Mouse (Mus musculus): Measurements from ENCODE around the gene Dnah2. TPM values are rescaled to one million over a fixed set of nuclear protein-coding genes. Genes with fewer than 3 reads are reported as not detected.

Dnah2 gene
- polyA plus RNA-seq, 1 experiment from 2014 or later, result 4.4 TPM

DNA sequence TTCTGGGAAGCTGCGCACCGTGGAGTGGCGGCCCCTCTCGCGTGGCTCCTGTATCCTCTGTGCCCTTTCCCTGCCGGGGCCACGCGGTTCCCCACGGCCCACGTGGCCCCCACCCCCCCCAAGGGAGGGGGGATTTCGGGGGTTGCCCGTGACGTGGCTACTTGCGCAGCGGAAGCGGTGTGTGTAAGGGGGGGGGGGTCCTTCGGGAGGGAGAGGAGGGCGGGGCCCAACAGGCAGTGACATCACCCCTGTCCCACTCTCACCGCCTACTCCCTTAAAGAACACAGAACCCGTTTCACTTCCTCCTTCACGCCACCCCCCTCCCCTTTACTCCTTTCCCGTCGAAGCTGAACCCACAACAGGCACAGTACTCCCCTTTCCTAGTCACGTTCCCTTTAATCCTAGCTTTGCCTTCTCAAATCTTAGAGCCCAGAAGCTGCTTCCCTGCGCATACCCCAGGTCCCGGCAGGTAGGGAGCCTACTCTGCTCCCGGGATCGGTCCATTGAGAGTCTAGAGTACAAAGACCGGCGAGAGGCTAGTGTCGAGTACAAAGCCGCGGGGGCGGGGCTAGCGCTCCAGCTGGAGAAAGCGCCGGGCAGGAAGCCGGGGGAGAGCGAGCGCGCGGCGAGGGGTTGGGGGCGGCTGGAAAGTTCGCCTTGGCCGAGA lies 139.4 kb downstream of the Dnah2 start:
- under 1% methylated on average over 43 of the region's 46 CpGs for WGBS
- Histone ChIP-seq H3K36me3 (peaks cover 57% of the 10 kb centered on the region), H3K9ac (peak overlapping the region; percentile 91), H3K27me3 (no peaks in the 10 kb centered on the region), H3K4me2 (peak overlapping the region; percentile 97), H3K27ac (peak overlapping the region; percentile 98), H3K4me1 (peaks cover 49% of the 10 kb centered on the region), H3K4me3 (peak overlapping the region; percentile 79), H3K9me3 (no peaks in the 10 kb centered on the region)
- ATAC-seq (ENCODE audit: insufficient number of reproducible peaks, insufficient read depth, low FRiP score, low TSS enrichment, low read depth), result peak; percentile 52

DNA sequence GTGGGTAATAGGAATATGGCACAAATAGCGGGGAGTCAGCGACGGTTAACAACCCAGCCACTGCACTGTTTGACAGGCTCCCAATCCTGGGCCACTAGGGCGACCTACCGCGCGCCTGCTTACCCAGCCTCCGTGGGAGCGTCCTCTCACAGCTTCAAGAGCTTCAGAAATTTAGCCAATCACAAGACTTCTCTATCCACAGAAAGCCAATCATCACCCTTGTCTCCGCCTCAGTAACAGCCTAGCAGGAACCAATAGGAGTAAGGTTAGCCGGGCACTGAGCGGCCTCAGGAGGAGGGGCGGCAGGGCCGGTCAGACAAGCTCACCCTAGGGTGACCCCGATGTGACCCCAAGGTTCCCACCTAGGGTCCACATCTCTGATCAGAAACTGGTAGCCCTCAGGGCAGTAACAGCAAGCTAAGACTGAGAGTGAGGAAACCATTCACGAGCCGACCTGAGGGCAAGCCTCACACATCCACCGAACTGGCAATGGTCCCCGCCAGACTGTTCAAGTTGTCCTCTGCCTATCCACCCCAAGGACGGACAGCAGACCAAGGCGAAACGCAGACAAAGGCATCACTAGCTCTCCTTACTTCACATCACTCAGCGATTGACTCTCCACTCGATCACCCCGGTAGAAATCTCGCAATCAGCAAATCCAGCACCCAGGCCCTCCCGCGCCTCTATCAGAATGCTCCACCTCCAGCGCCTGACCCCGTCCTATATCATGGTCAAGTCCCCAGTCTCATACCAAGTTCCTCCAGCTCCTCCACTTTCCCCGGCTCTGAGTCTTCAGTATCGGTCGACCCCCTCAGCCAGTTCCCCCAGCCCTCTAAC lies 140.2 kb downstream of the Dnah2 start:
- Histone ChIP-seq H3K27me3 (no peaks in the 10 kb centered on the region), H3K9ac (peak overlapping the region; percentile 91), H3K36me3 (peaks cover 64% of the 10 kb centered on the region), H3K4me3 (peak overlapping the region; percentile 79), H3K4me2 (peak overlapping the region; percentile 97), H3K9me3 (no peaks in the 10 kb centered on the region), H3K27ac (peak overlapping the region; percentile 98), H3K4me1 (peaks cover 41% of the 10 kb centered on the region)
- WGBS, result under 1% methylated on average over 33 of the region's 33 CpGs
- peak; percentile 28; the same call in 1 of the 2 replicates for ATAC-seq (ENCODE audit: insufficient number of reproducible peaks, insufficient read depth, low FRiP score, low TSS enrichment, low read depth)

DNA sequence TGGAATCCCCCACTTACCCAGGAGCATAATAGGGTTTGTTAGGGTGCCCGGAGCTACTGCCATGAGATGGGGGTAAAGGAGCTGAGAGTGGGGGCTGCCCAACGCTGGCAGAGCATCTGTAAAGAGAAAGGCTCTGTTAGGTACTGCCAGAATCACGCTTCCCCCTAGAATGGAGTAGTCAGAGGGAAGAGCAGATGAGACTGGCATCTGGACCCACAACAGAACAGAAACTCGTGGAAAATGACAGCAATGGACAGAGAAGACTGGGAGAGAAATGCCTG lies 141.2 kb downstream of the Dnah2 start:
- Histone ChIP-seq H3K9me3 (no peaks in the 10 kb centered on the region), H3K36me3 (peaks cover 68% of the 10 kb centered on the region), H3K27ac (no peak overlapping the region), H3K4me3 (peak overlapping the region; percentile 79), H3K4me2 (peak overlapping the region; percentile 97), H3K27me3 (no peaks in the 10 kb centered on the region), H3K4me1 (peaks cover 30% of the 10 kb centered on the region), H3K9ac (peak overlapping the region; percentile 91; the same call in 1 of the 2 replicates)
- ATAC-seq (ENCODE audit: insufficient number of reproducible peaks, insufficient read depth, low FRiP score, low TSS enrichment, low read depth), result no peak
- 79% methylated on average over 4 of the region's 4 CpGs for WGBS

DNA sequence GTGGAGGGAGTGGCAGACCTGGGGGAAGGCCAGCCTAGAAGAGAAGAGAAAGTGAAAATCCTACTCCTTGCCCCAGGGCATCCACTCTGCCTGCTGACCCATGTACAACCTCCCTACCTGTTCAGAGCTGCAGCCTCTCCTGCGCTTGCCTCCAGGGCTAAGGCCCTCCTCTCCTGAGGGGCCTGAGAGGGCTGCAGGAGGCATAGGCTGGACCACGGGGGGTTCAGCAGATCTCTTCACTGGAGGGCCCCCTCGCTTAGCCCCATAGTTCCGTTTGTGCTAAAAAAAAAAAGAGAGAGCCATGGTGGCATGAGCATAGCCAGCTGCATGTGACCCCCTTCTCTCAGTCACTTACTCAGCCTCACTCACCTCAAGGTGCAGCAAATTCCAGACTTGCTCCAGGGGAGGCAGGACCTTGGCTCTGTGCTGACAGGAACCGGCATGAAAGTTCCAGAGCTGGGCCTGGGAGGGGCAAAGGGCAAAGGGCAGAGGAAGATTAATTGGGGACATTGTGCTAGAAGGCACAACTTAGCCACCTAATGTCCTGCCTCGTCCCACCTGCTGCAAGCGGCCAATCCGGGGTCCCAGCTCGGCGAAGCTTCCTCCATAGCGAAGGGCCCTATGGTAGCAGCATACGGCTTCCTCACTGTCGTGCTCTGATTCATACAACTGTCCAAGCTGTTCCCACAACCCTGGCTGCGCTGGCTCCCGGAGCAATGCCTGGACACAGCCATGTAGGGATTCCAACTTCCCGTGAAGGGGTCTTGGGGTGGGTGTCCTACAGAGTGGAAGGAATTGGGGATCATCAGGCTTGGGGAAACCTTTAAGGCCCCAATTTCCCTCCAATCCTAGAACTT lies 141.8 kb downstream of the Dnah2 start:
- peaks cover 68% of the 10 kb centered on the region for H3K36me3 ChIP-seq
- H3K4me3 ChIP-seq, result no peak overlapping the region; the same call in 1 of the 2 replicates
- no peak overlapping the region for H3K27ac ChIP-seq
- peaks cover 25% of the 10 kb centered on the region for H3K4me1 ChIP-seq
- no peak overlapping the region for H3K9ac ChIP-seq
- 89% methylated on average over 16 of the region's 16 CpGs for WGBS
- H3K27me3 ChIP-seq, result no peaks in the 10 kb centered on the region
- ATAC-seq (ENCODE audit: insufficient number of reproducible peaks, insufficient read depth, low FRiP score, low TSS enrichment, low read depth), result no peak
- H3K9me3 ChIP-seq, result no peaks in the 10 kb centered on the region
- H3K4me2 ChIP-seq, result peak overlapping the region; percentile 97; the same call in 1 of the 2 replicates

DNA sequence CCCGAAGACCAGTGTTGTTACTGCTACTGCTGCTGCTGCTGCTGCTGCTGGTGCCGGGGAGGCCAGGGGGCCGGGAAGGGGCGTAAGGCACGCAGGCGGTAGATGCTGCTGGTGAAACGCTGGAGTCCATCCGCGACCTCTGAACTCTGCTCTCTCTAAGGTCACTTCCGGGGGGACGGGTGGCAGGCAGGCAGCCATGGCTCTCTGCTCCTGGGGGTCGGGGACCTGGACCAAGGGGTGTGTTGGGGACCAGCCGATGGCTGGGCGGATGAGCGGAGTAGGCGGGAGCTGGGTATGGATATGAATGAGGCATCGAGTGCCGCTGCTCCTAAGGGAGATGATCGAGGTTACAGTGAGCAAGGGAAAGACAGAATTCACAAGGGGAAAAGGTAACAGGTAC lies 142.6 kb downstream of the Dnah2 start:
- H3K4me3 ChIP-seq, result no peak overlapping the region; the same call in 1 of the 2 replicates
- 87% methylated on average over 19 of the region's 19 CpGs for WGBS
- H3K4me2 ChIP-seq, result no peak overlapping the region
- H3K36me3 ChIP-seq, result peaks cover 70% of the 10 kb centered on the region
- no peak overlapping the region for H3K9ac ChIP-seq
- H3K9me3 ChIP-seq, result no peaks in the 10 kb centered on the region
- H3K27me3 ChIP-seq, result no peaks in the 10 kb centered on the region
- H3K4me1 ChIP-seq, result peaks cover 17% of the 10 kb centered on the region
- no peak overlapping the region for H3K27ac ChIP-seq
- ATAC-seq (ENCODE audit: insufficient number of reproducible peaks, insufficient read depth, low FRiP score, low TSS enrichment, low read depth), result no peak

DNA sequence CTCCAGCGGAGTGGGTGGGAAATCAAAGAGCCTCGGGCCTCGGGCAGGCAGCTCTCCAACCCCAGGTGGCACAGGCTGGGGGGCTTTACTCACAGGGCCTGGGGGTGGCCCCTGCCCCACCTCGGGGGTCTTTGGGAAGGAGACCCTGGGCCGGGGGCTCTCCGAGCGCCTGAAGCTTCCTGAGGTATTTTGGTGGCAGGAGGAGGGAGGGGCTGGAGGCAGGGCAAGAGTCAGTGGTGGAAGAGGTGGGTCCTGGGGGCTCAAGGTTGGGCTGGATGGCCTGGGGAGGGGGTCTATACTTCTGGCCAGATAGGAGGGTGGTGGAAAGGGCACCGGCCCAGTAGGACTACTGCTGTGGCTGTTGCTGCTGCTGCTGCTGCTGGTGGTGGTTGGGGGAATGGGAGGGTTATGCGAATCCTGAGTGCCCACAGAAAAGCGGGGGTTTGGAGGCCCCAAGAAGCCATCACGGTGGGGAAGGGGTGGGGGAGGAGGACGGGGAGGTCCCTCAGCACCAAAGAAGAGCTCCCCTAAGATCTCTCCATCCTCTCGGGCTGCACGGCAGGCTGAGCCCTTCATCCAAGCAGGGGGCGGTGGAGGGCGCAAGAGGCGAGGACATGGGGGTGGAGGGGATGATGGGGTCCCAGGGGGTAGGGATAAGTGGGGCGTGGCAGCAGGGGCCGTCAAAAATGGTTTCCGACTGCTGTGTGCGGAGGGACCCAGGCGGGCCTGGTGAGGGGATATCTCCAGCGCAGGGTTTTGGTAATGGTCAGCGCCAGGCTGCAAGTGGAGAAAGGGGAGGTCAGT lies 143.3 kb downstream of the Dnah2 start:
- WGBS, result 88% methylated on average over 24 of the region's 24 CpGs
- H3K27ac ChIP-seq, result no peak overlapping the region
- no peak overlapping the region for H3K4me2 ChIP-seq
- H3K36me3 ChIP-seq, result peaks cover 77% of the 10 kb centered on the region
- no peak overlapping the region for H3K9ac ChIP-seq
- H3K9me3 ChIP-seq, result no peaks in the 10 kb centered on the region
- H3K27me3 ChIP-seq, result peaks cover 6% of the 10 kb centered on the region; the same call in 1 of the 2 replicates
- no peak for ATAC-seq (ENCODE audit: insufficient number of reproducible peaks, insufficient read depth, low FRiP score, low TSS enrichment, low read depth)
- H3K4me1 ChIP-seq, result peaks cover 22% of the 10 kb centered on the region
- no peak overlapping the region for H3K4me3 ChIP-seq

DNA sequence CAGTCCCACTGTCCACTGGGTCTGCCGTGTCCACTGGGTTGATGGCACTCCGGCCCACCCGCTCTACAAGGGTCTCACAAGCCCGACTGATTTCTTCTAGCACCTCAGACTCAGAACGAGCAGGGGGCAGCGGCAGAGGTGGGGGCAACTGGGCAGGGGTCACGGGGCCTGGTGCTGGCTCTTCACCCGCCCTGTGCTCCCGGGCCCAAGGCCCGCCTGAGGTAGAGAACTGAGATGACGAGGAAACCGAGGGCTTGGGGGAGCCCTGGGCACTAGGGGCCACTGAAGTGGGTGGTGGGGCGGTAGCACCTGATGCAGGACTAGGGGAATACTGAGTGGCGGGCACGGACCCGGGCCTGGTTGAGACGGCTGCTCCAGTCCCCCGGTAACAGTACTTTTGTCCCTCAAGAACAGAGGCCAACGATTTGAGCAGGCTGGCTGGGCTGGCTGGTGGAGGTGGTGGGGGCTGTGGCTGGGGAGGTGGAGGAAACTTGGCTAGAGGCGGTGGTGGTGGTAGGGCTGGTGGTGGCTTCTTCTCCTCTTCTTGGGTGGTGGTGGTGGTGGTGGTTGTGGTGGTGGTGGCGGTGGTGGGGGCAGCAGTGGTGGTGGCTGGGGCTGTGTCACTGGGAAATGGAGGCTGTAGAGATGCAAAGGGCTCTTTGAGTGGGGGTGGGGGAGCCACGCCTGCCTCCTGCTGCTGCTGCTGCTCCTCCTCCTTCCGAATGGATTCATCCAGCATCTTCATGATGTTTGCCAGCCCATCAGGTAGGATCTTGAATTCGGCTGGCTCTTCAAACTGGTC lies 144.1 kb downstream of the Dnah2 start:
- Histone ChIP-seq H3K27ac (no peak overlapping the region), H3K9me3 (no peaks in the 10 kb centered on the region), H3K4me3 (no peak overlapping the region), H3K36me3 (peaks cover 85% of the 10 kb centered on the region), H3K9ac (no peak overlapping the region), H3K4me2 (no peak overlapping the region), H3K27me3 (peaks cover 11% of the 10 kb centered on the region; the same call in 1 of the 2 replicates), H3K4me1 (peaks cover 29% of the 10 kb centered on the region)
- 91% methylated on average over 23 of the region's 24 CpGs for WGBS
- no peak for ATAC-seq (ENCODE audit: insufficient number of reproducible peaks, insufficient read depth, low FRiP score, low TSS enrichment, low read depth)

DNA sequence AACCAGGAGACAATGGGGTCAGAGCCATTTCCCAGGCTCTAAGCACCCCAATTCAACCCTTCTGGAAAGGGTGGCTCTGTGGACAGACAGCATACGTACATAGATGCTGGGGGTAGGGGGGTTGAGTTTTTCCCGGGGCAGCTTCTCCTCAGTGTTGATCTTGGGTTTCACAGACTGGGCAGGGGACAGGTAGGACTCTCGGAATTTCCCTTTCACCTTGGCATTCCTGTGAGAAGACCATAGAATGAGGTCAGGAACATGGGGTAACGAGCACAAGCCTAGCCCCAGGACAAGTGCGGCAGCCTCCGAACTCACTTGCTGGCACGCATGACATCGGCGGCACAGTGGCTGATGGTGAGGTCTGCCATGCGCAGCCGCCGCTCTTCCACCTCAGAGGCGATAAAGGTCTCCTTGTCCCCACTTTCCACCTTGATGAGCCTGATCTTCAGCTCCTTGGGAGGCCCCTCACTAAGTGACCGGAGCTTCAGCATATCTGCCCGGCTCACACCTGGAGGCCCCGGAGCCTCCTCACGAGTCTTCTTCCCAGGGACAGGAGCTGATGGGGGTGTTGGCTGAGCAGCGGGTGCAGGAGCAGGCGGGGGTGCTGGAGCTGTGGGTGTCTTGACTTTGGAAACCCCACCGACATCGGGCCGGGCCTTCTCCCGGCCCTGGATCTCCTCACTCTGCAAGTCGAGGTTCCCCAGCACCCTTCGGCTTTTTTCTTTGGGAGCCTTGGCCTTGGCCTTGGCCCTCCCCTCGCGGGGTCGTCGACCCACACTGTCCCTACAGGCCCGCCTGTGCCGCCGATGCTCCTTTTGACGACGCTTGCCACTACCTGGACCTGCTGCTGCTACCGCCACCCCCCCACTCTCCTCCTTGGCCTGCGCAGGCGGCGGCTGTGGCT lies 145.0 kb downstream of the Dnah2 start:
- no peak for ATAC-seq (ENCODE audit: insufficient number of reproducible peaks, insufficient read depth, low FRiP score, low TSS enrichment, low read depth)
- 94% methylated on average over 36 of the region's 38 CpGs for WGBS
- H3K27ac ChIP-seq, result no peak overlapping the region

DNA sequence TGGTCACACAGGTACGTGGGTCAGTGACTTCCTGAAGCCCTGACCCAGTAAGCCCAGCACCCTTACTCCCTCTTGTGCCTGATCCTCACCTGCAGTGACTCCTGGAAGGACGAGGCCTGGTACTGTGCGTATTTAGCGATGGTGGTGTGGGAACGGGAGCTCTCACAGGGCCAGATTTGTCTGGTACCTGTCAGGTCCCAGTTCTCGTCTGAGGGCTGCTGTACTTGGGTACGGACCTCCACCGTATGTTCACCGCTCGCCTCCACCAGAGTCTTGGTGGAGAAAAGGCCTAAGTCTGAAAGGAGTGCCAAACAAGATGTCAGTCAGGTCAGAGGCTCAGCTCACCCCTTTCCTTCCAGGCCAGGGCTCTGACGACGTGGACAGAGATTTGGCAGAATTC lies 146.9 kb downstream of the Dnah2 start:
- Histone ChIP-seq H3K4me2 (no peak overlapping the region), H3K27me3 (peaks cover 11% of the 10 kb centered on the region; the same call in 1 of the 2 replicates), H3K36me3 (peaks cover 88% of the 10 kb centered on the region), H3K27ac (no peak overlapping the region), H3K4me1 (peaks cover 38% of the 10 kb centered on the region), H3K9ac (no peak overlapping the region), H3K9me3 (no peaks in the 10 kb centered on the region), H3K4me3 (no peak overlapping the region)
- WGBS, result 85% methylated on average over 12 of the region's 12 CpGs
- no peak for ATAC-seq (ENCODE audit: insufficient number of reproducible peaks, insufficient read depth, low FRiP score, low TSS enrichment, low read depth)

More for the DNA sequence above, 145.0 kb downstream of the Dnah2 start:
- Histone ChIP-seq H3K4me1 (peaks cover 31% of the 10 kb centered on the region), H3K27me3 (peaks cover 11% of the 10 kb centered on the region; the same call in 1 of the 2 replicates), H3K9me3 (no peaks in the 10 kb centered on the region), H3K4me2 (no peak overlapping the region), H3K9ac (no peak overlapping the region), H3K4me3 (no peak overlapping the region), H3K36me3 (peaks cover 91% of the 10 kb centered on the region)
